Mouse (Mus musculus) megakaryocyte, embryonic 14.5 days (primary cell): ENCODE measurements at regions not wholly inside any gene's neighbourhood (a gene's known extent, or its start where the extent isn't known, plus 50 kb on each side); places are given as distances from the start of the nearest gene placed in this dataset.

ENCODE experiments used
- FLI1 ChIP-seq: IDR thresholded peaks from 2 replicates; pipeline ENCODE4 v1.6.1; 2012; ENCODE audit warnings: low read length, inconsistent platforms, mixed read lengths
- GATA1 ChIP-seq: IDR thresholded peaks from 3 replicates; pipeline ENCODE4 v1.6.1; 2012; ENCODE audit warnings: mixed read lengths, low read length, inconsistent platforms, borderline replicate concordance

- TF ChIP-seq GATA1: no peak
- no peak for TF ChIP-seq FLI1
Observed at GRCm38 (mm10) chr7:73172615-73173014, 202.7 kb upstream of the Rgma start.
